Mouse (Mus musculus): ENCODE results near the gene Fut4.
"Not testable (repeated sequence)": the region's sequence is repeated elsewhere in the genome, so short reads cannot be mapped to it uniquely, and the experiment has no call there.

The Fut4 gene

GRCm38 (mm10) chr9:14726005-14726404 is 26.2 kb downstream of the Fut4 start:
- in situ Hi-C loops (cut with MboI, MseI) = no loop called here

- in situ Hi-C loops (cut with MboI, MseI) = no loop called here
Observed at GRCm38 (mm10) chr9:14724755-14725420, 27.3 kb downstream of the Fut4 start.

GRCm38 (mm10) chr9:14721610-14722009 is 30.6 kb downstream of the Fut4 start:
- in situ Hi-C loops (cut with MboI, MseI) = no loop called here

- in situ Hi-C loops (cut with MboI, MseI) = no loop called here
Observed at GRCm38 (mm10) chr9:14720384-14720783, 31.8 kb downstream of the Fut4 start.

- in situ Hi-C loops (cut with MboI, MseI) = no loop called here
Observed at GRCm38 (mm10) chr9:14718332-14718691, 33.9 kb downstream of the Fut4 start.

GRCm38 (mm10) chr9:14717689-14718331 is 34.4 kb downstream of the Fut4 start:
- in situ Hi-C loops (cut with MboI, MseI) = no loop called here

- in situ Hi-C loops (cut with MboI, MseI) = no loop called here
Observed at GRCm38 (mm10) chr9:14715258-14715657, 36.9 kb downstream of the Fut4 start.

- in situ Hi-C loops (cut with MboI, MseI) = no loop called here
Observed at GRCm38 (mm10) chr9:14710910-14711309, 41.3 kb downstream of the Fut4 start.

GRCm38 (mm10) chr9:14705321-14706162 is 46.7 kb downstream of the Fut4 start:
- in situ Hi-C loops (cut with MboI, MseI) = no loop called here

GRCm38 (mm10) chr9:14700795-14701194 is 51.4 kb downstream of the Fut4 start:
- in situ Hi-C loops (cut with MboI, MseI) = not testable (repeated sequence)

GRCm38 (mm10) chr9:14699288-14699640 is 52.9 kb downstream of the Fut4 start:
- in situ Hi-C loops (cut with MboI, MseI) = no loop called here

GRCm38 (mm10) chr9:14698582-14699287 is 53.5 kb downstream of the Fut4 start:
- in situ Hi-C loops (cut with MboI, MseI) = no loop called here
